Comparison of ENCODE assay signal across 19 mouse cellular contexts in the genomic region with DNA sequence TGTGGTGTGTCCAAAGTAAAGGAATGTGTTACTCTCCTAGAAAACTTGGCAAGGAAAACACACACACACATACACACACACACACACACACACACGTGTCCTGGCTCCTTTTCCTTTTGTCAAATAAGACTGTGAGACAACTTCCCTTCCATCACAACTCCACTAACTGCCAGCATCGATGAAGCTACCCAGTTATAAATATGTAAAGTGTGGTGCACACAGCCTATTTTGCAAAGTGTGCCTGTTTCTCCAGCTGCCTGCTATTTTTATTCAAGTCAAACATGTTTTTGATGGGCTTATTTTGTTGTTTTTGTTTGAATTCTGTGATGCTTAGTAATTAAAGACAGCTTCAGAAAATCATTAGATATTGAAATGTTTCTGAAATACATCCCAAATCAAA.
"Had no signal": no experiment of that assay in that cellular context is flagged by ENCODE, and none has a peak within 500 bp of the region (broad histone marks: within the 10 kb centered on the region; RNA-seq: fewer than 3 reads in every experiment).

No protein-coding gene starts in this region.

- DNase-seq: lung, adult 18-20 months; lung, embryonic 14.5 days; lung, postnatal 10 days; lung, postnatal 4 days; midbrain, embryonic 14.5 days; retina, postnatal 1 day; right cerebral cortex, adult 18-20 months; right cerebral cortex, postnatal 25 days; right cerebral cortex, postnatal 4 days; thymus, adult 18-20 months; thymus, postnatal 14 days; thymus, postnatal 36 days had no signal

- H3K36me3 ChIP-seq: midbrain, embryonic 10.5 days; midbrain, embryonic 12.5 days; neural tube, embryonic 13.5 days; neural tube, embryonic 15.5 days; stomach, embryonic 15.5 days had no signal

- H3K27me3 ChIP-seq: midbrain, embryonic 12.5 days; neural tube, embryonic 13.5 days; neural tube, embryonic 15.5 days; stomach, embryonic 15.5 days had no signal

- H3K4me1 ChIP-seq: midbrain, embryonic 10.5 days; midbrain, embryonic 12.5 days; neural tube, embryonic 13.5 days; neural tube, embryonic 15.5 days; stomach, embryonic 15.5 days had no signal

- ATAC-seq: midbrain, embryonic 16.5 days had no signal

- H3K27ac ChIP-seq: midbrain, embryonic 10.5 days; midbrain, embryonic 12.5 days; neural tube, embryonic 13.5 days; neural tube, embryonic 15.5 days; stomach, embryonic 15.5 days had no signal

- H3K9ac ChIP-seq: lung, embryonic 14.5 days; midbrain, embryonic 12.5 days; neural tube, embryonic 13.5 days; neural tube, embryonic 15.5 days; stomach, embryonic 15.5 days had no signal

- H3K4me2 ChIP-seq: lung, embryonic 14.5 days; midbrain, embryonic 12.5 days; neural tube, embryonic 13.5 days; neural tube, embryonic 15.5 days; stomach, embryonic 15.5 days had no signal

- H3K9me3 ChIP-seq: midbrain, embryonic 10.5 days; midbrain, embryonic 12.5 days; neural tube, embryonic 15.5 days; stomach, embryonic 15.5 days had no signal

- H3K4me3 ChIP-seq: midbrain, embryonic 10.5 days; midbrain, embryonic 12.5 days; myocyte; neural tube, embryonic 13.5 days; neural tube, embryonic 15.5 days; stomach, embryonic 15.5 days had no signal
